Mouse (Mus musculus) spleen, adult 10 weeks (tissue): ENCODE data around the gene Gm21778. TPM values are rescaled to one million over a fixed set of nuclear protein-coding genes. Genes with fewer than 3 reads are reported as not detected.

Experiments used
- polyA plus RNA-seq: library from polyadenylated mRNA; stranded (reverse); fragments of 350-450 nt; fragmentation: Illumina TruSeq; extraction: RNeasy Lipid Tissue Mini Kit (QIAGEN cat#74804); gene quantifications from one replicate; pipeline ENCODE4 v1.2.3, GENCODE M21; 2015; ENCODE audit warnings: low replicate concordance; ENCODE audit not compliant: insufficient read depth

Gene Gm21778
- polyA plus RNA-seq: not detected

GRCm38 (mm10) chrY:5942160-5942559 lies at the start of gene Gm21778:
Gene Gm21778, plus strand, starts transcription at chrY:5942460.

Other genes starting within 250 kb of the Gm21778 start
- gene Gm20914, start 216.5 kb upstream of the Gm21778 start, polyA plus RNA-seq: not detected
- not detected for gene Gm28171, start 149.1 kb upstream of the Gm21778 start, polyA plus RNA-seq